Mouse (Mus musculus) liver, adult (tissue): Measurements from ENCODE around the gene Cpe.

ENCODE experiments used
- GATA4 ChIP-seq: IDR thresholded peaks from 2 replicates; pipeline ENCODE4 v1.6.1; 2014; ENCODE audit warnings: mild to moderate bottlenecking, low read length; ENCODE audit not compliant: insufficient replicate concordance

Cpe gene

DNA sequence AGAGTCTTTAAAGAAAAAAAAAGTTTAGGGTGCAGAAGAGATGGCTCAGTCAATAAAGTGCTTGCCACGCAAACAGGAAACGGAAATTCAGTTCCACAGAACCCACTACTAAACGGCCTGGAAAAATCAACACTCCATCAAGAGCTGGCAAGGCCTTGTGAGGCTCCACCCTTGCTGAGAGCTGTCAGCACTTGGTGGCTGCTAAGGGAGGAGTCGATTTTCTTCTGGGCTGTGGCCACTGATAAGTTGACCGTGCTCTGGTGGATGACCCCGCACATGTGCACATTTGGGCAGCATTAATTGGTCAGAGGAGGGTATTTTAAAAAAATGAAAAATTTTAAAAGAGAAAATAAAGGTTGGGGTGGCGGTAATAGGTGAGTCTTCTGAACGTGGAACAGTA is 114.6 kb downstream of the Cpe start:
- no peak for TF ChIP-seq GATA4

DNA sequence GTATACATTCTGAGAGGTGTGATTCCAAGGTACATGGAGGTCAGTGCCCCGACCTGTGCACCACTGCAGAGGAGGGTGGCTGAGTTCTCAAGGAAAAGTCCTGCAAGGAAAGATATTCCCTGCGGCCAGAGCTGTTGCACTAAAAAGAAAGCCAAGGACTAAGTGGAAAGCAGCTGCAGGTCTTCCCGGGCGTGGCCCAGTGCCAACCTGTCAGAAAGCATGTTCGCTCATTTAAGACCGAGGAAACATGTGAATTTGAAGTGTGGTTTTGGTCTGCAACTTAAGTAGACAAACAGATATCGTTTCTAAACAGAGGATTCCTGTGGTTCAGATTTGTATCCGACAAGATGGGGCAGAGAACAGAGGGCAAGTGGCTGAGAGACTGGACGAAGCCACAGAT is 117.9 kb downstream of the Cpe start:
- no peak for TF ChIP-seq GATA4

DNA sequence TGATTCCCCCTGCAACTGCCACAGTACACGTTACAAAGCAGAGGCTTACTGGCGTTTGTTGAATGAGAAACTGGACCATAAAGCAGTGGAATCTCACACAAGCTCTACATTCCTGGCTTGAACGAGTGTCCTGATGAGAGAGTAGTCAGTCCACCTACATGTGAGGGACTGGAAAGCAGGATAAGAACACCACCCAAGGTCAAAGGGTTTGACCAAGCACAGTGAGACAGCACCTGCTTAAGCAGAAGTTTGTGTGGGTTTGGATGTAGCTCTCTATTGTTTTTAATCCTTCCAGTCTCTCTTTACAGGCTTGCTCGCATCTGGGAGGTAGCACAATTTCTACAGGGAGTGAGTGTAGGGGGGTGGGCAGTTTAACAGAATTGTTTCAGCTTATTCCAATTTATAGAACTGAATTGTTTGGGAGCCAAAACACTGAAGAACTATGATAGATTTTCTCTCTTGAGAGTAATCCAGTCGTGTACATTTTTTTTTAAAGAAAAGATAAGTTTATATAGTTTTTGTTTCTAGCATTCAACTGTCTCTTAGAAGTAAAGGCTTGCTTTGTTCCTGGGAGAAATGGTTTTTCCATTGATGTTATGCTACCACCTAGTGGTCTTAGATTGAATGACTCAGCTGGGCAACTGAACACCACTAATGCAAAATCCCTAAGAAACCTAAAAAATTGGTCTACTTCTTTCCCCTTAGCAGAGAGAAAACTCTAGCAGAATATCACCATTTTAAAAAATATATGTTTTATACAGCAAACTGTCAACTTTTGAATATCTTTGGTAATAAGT is 144.6 kb downstream of the Cpe start:
- TF ChIP-seq GATA4: no peak

DNA sequence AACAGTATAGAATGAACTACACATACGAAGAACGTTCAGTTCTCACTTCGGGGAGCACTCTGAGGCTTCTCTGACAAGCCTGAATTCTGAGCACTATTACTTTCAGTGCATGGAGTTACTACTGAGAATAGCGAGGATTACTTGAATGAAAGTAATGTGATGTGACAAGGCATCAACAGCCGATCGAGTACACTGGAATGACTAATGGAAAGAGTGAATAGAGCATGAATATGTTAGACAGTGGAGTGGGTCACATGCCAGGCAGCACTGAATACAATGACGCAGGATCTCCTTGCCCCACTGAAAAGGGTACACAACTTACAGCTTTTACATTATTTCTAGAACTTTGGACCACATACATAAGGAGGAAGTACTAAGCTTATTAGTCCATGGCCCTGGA is 149.4 kb downstream of the Cpe start:
- TF ChIP-seq GATA4: no peak
